Mouse (Mus musculus) T-helper 1 cell (primary cell): Measurements from ENCODE around the gene Gga3.

Experiments used
- in situ Hi-C: fragments of 300-600 bp; cut with MboI, MseI; formaldehyde crosslinking; loops from one replicate; pipeline ENCODE4 v1.15.1; 2025; ENCODE audit warnings: high pct_unique_total_duplicates

Gga3 gene

GRCm38 (mm10) chr11:115603476-115604303, at the start of gene Gga3, which contains the start of gene Mrps7:
TSS of gene Gga3 (minus strand) at chr11:115604051.
TSS of gene Mrps7 (plus strand) at chr11:115603925.
- in situ Hi-C loops: no loop called here

GRCm38 (mm10) chr11:115653194-115653593, 49.3 kb upstream of the Gga3 start:
- in situ Hi-C loops: no loop called here

DNA sequence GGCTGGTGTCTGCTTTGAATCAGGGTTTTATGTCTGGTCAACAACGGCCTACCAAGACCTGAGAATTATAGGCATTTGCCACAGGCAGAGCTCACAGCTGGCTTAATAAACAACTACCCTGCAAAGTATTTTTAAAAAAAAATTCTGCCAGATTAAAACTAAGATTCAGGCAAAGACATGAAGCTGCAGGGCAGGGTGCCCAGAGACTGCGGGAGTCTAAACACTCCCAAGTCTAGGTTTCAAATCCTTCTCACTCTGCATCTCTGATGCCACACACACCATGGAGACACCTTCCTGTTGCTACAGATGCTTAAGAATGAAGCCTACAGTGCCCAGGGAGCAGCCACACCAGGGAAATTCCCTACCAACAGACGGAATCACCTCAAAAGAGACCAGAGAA, 47.8 kb upstream of the Gga3 start:
- in situ Hi-C loops: no loop called here

GRCm38 (mm10) chr11:115649706-115650105, 45.9 kb upstream of the Gga3 start:
- in situ Hi-C loops: loop anchor here (5.0 kb wide), 2 partner anchors 68 to 163 kb away; partner anchors contain the start of genes Caskin2 and Tsen54

GRCm38 (mm10) chr11:115647459-115647858, 43.6 kb upstream of the Gga3 start:
- in situ Hi-C loops: loop anchor here (5.0 kb wide), 2 partner anchors 70 to 165 kb away; partner anchors contain the start of genes Caskin2 and Tsen54

DNA sequence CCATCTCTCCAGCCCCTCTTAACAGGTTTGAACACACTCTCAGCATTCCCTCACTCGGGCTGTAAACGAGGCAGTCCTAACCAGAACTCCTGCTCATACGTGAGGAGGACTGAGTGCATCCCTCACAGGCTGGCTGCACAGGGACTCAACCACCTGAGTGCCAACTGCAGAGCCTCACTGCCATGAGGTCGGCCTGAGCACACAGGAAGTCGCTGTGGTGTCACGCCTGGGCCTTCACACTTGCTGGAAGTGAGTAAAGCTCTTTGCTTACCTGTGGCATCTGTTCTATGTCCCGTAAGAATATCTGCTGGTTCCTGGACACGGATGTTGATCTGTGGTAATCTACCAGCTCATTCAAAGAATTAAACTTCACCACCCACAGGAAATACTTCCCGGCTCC, 42.6 kb upstream of the Gga3 start:
- in situ Hi-C loops: loop anchor here (5.0 kb wide), 2 partner anchors 71 to 166 kb away; partner anchors contain the start of genes Caskin2 and Tsen54

GRCm38 (mm10) chr11:115645498-115645897, 41.6 kb upstream of the Gga3 start:
- in situ Hi-C loops: loop anchor here (5.0 kb wide), 2 partner anchors 72 to 167 kb away; partner anchors contain the start of genes Caskin2 and Tsen54

DNA sequence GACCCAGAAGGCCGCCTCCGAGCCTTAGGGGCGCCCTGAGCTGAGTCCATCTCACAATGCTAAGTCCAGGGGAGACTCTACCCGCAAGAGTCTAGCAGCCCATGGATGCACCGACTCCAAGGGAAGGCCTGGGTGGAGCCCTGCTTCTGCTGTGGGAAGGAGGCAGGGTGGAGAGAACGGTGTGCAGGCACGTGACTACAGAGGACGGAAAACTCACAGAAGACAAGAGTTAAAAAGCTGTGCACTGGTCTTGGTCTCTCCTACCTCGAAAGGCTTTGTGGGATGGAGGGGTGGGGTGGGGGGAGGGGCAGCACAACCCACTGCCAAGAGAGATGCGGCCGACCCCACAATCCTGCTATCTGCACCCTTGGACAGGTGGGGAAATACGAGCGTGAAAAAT, 40.5 kb upstream of the Gga3 start:
- in situ Hi-C loops: no loop called here

DNA sequence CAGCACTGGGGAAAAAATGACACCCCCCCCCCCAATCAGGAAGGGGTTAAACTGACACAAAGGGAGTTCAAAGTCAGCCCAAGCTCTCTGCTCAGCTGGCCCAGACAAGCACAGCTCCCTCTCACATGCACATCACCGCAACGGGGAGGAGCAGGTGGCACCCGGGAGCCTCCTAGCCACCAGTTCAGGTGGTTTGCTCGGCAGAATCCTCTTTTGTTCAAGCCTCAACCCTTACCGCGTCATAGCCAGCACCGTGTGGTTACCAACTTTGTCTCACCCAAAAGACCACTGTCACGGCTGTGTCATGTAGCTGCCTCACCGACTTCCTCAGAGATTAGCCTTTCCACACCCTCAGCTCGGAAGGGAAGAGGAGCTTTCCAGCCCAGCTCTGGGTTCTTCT, 39.4 kb upstream of the Gga3 start:
- in situ Hi-C loops: no loop called here

- in situ Hi-C loops: no loop called here
Observed at GRCm38 (mm10) chr11:115642705-115643104, 38.9 kb upstream of the Gga3 start.

GRCm38 (mm10) chr11:115641664-115642036, 37.8 kb upstream of the Gga3 start:
- in situ Hi-C loops: no loop called here

DNA sequence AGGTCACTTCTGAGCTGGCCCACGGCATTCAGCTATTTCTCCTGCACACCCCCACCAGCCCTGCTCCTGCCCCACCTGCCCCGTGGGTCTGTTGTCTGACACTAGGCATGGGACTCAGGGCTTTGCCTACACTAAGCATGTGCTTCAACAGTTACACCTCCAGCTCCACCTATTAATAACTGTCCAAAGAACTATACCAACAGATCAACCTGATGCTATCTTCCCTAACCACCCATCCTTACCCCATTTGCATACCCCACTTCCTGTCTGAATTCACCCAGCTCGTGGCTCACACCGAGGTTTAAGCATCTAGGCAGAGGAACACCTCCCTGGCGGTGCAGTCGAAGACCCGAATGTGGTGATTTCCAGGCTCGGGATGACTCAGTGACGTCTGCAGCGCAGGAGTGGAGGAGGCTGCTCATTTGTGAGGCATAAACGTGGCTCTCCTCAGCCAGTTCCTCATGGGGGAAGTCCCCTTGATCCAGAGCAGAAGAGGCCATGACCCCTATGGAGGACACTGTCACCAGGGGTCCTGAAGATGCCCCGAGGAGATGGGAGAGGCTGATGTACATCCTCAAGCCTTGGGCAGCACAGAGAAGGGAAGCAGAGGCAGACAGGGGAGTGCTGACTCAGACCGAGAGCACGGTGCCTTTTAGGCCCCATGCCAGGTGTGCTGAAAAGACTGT, 37.3 kb upstream of the Gga3 start:
- in situ Hi-C loops: no loop called here

DNA sequence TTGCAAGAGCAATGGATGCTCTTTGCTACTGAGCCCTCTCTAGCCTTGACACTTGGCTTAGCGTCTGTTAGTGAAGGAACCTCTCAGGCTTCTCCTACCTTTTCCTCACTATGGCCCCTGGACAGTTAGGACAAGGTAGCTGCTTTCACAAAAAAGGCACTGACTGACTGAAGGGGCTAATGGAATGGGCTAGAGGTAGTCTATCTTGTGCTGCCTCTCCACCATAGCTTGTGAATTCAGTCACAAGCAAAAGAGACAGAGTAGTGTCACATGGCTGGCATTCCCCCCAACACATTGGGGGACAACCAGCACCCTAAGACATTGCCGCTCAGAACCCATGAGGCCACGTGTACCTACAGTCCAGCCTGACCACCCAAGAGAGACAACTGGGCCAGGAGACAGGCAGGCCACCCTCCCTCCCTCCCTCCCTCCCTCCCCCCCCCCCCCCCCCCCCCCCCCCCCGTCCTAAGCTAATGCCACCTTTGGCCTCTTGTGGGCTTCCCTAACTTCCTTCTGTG, 36.5 kb upstream of the Gga3 start:
- in situ Hi-C loops: no loop called here

GRCm38 (mm10) chr11:115639540-115639939, 35.7 kb upstream of the Gga3 start:
- in situ Hi-C loops: no loop called here

DNA sequence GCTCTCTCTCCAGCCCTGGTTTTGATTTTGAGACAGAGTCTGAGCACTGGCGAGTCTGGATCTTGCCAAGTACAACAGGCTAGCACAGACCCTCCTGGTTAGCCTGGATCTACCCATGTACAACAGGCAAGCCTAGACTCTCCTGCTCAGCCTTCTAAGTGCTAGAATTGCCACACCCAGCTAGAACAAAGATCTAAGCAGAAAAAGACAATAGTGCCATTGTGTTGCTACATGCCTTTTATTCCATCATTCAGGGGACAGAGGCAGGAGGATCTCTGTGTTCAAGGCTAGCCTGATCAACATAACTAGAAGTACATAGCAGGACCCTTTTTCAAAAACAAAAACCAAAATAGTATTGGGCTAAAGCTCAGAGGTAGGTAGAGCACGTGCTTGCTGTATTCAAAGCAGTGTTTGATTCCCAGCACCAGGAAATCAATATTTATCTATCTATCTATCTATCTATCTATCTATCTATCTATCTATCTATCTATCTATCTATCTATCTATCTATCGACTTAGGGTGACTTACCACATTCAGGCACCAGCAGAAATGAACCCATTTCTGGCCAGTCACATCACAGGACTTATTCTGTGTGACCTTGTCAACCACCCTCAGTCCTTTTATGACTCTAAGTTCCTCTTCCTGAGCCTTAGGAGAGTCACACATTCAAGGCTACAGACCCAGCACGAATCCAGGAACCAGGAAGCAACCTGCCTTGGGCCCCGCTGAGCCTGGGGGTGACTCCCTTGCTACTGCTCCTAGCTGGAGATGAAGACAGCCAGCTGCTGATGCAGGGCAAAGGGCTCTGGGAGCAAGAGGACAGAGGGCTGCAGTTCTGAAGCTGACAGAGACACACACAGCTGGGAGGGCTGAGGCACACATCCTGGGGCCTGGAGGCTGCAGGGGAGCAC, 34.9 kb upstream of the Gga3 start:
- in situ Hi-C loops: no loop called here

DNA sequence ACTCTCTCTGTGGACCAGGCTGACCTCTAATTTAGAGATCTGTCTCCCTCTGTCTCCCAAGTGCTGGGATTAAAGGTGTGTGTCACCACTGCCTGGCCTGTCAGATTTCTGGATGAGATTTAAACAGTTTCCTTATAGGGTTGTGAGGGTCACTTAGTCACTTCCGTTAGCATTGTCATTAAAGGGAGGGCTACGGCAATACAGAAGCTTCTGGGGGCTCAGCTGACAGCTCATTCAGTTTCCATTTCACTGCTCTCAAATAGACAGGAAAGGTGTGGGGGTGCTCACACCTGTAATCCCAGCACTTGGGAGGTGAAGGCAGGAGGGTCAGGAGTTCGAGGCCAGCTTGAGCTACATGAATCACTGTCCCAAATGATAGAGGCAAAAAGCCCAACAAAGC, 33.1 kb upstream of the Gga3 start:
- in situ Hi-C loops: no loop called here

DNA sequence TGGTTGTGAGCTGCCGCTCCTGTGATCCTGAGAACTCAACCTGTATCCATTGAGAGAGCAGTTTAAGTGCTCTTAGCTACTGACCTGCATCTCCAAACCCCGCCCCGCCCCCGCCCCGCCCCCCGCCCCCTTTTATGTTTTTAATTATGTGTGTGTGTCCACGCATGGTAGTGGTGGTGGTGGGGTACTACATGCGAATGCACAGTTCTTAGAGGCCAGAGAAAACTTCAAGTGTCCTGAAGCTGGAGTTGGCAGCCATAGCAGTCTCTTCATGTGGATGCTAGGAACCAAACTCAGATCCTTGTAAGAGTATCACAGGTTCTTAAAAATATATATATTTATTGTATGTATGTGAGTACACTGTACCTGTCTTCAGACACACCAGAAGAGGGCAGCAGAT, 31.6 kb upstream of the Gga3 start:
- in situ Hi-C loops: no loop called here

DNA sequence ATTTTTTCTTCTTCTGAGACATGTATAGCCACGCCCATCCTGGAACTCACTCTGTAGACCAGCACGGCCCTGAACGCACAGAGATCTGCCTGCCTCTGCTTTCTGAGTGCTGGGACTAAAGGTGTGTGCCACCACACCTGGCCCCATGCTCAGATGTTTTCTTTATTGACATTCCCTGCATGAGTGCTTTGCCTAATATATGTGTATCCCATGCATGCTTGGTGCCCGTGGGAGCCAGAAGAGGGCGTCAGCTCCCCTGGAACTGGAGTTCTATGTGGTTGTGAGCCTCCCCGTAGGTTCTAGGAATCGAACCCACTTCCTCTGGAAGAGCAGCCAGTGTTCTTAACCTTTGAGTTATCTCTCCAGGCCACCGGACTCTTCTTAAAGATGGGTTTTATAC, 31.2 kb upstream of the Gga3 start:
- in situ Hi-C loops: no loop called here

DNA sequence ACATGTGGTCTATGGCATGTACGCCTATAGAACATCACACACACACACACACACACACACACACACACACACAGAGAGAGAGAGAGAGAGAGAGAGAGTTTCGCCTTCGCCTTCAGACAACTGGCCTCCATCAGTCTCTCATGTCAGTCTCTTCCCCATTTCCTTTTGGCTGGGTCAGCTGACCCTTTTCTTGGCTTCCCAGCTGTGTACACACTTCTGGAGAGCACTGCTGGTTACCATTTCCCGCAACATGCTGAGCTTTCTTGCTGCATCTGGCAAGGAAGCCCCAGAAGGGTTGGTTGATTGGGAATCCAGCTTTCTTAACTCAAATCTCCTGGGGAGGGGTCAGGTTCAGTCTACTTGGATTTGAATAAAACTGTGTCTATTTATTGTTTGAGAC, 30.3 kb upstream of the Gga3 start:
- in situ Hi-C loops: no loop called here

GRCm38 (mm10) chr11:115632862-115633261, 29.0 kb upstream of the Gga3 start:
- in situ Hi-C loops: no loop called here

DNA sequence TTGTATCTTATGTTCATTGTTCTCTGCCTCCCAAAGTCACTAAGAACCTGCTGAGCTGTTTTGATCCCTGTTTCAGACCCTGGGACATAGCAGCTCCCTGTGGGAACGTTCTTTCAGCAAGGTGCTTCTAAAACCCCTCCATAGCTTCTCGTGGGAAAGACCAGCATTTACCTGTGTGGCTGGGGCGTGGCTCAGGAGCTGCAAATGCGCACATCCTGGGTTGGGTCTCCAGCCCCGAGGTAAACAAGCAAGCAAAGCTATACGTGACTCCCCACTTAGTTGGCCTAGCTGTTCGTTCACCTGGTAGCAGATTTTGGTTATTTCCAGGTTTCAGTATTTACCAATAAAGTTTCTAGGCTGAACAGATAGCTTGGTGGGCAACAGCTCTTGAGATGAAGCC, 28.4 kb upstream of the Gga3 start:
- in situ Hi-C loops: no loop called here

- in situ Hi-C loops: no loop called here
Observed at GRCm38 (mm10) chr11:115631505-115631890, 27.6 kb upstream of the Gga3 start.
